Mouse (Mus musculus): ENCODE data around the gene Mmd.

Mmd gene

GRCm38 (mm10) chr11:90241874-90242273, 7.4 kb upstream of the Mmd start:
- POLR2A ChIA-PET, result interaction anchor here in 1 of 4 experiments (4.1 kb wide), 1 partner anchor 8 kb away, joined by 11 read pairs; the partner anchor contains the start of gene Mmd

GRCm38 (mm10) chr11:90243300-90243699, 6.0 kb upstream of the Mmd start:
- CTCF ChIA-PET, result interaction anchor here in 1 of 4 experiments (0.7 kb wide), 1 partner anchor 19 kb away, joined by 3 read pairs; no protein-coding TSS in a partner anchor
- POLR2A ChIA-PET, result no interaction called here

More at GRCm38 (mm10) chr11:90241874-90242273, 7.4 kb upstream of the Mmd start:
- CTCF ChIA-PET, result interaction anchor here in 1 of 4 experiments (0.6 kb wide), 1 partner anchor 149 kb away, joined by 5 read pairs; no protein-coding TSS in a partner anchor

- CTCF ChIA-PET, result no interaction called here
- POLR2A ChIA-PET, result no interaction called here
Measured at GRCm38 (mm10) chr11:90245630-90246029, 3.6 kb upstream of the Mmd start.

- POLR2A ChIA-PET, result no interaction called here
- CTCF ChIA-PET, result no interaction called here
Measured at GRCm38 (mm10) chr11:90246676-90247075, 2.6 kb upstream of the Mmd start.

- ChIA-PET POLR2A (interaction anchor here in 1 of 4 experiments (0.8 kb wide), 1 partner anchor 74 kb away, joined by 6 read pairs; no protein-coding TSS in a partner anchor), CTCF (no interaction called here)
Measured at GRCm38 (mm10) chr11:90247793-90248192, 1.5 kb upstream of the Mmd start.

- ChIA-PET POLR2A (interaction anchor here in 3 of 4 experiments (0.6 to 2.5 kb wide), 26 partner anchors 8 to 1385 kb away, joined by 3 to 11 read pairs (median 4); partner anchors contain the start of genes Akap1 (in 1 of the 3), Cox11 (in 1 of the 3), Stxbp4 (in 1 of the 3) and Tom1l1 (in 1 of the 3)), CTCF (interaction anchor here in 3 of 4 experiments (0.6 to 1.6 kb wide), 5 partner anchors 10 to 367 kb away, joined by 3 read pairs; no protein-coding TSS in a partner anchor)
Measured at GRCm38 (mm10) chr11:90249701-90250141, 465 bp downstream of the Mmd start.

DNA sequence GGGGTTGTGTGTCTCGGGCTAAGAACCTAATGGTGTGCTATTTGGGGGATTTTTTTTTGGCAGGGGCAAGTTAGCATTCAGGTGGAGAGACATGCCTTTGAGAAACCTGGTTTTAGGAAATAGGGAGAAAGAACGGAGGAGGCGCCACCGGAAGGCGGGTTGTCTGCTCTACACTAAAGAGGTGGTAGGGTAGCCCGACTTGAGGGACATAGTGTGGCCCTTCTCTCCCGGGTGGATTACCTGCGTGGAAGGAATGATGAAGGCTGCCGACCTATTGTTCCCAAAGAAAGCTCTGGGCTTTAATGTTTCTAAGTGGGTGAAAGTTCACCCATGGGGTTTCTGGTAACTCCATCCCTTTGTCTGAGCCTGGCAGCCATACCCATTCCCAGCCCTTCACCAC, 933 bp downstream of the Mmd start:
- CTCF ChIA-PET, result interaction anchor here in 2 of 4 experiments (0.6 to 1.6 kb wide), 4 partner anchors 10 to 366 kb away, joined by 3 read pairs; no protein-coding TSS in a partner anchor

DNA sequence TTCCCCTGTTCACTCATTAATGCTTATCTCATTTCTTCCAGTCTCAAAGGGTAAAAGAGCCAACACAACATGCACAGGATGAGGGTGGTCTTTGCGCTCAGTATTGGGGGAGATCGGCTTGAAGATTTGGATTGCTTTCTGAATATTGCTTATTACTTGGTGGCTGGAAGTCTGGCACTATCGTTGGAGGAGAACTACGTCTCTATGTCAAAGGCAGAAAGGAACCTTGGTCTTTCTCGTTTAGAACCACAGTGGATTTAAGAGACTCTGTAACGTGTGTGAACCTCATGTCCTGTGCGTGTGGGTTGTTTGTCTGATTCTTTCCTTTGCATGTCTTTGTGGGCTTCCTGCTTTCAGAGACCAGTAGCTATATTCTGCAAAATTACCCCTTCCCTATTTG, 1.5 kb downstream of the Mmd start:
- ChIA-PET POLR2A (interaction anchor here in 1 of 4 experiments (2.5 kb wide), 1 partner anchor 11 kb away, joined by 11 read pairs; no protein-coding TSS in a partner anchor), CTCF (no interaction called here)

More for the DNA sequence above, 933 bp downstream of the Mmd start:
- POLR2A ChIA-PET, result interaction anchor here in 2 of 4 experiments (0.8 to 2.5 kb wide), 12 partner anchors 10 to 437 kb away, joined by 3 to 11 read pairs (median 5); partner anchors contain the start of gene Tom1l1 (in 1 of the 2)

DNA sequence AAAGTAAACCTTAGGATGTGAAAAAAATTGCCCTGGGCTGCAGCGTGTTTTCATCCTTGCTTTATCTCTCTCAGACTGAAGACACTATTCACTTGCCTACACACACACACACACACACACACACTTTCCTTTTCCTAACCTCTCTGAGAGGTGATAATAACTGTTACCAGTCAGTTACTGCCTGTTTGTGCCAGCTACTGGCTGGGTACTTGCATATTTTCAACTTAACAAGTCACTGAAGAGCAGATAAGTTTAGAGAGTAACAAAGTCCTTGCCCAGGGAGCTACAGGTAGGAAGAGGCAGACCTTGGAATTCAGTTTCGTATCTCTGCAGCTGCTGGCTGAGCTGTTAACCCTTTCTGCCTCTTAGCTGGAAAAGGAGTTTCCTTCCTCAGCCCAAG, 2.7 kb downstream of the Mmd start:
- ChIA-PET CTCF (interaction anchor here in 1 of 4 experiments (0.7 kb wide), 1 partner anchor 383 kb away, joined by 4 read pairs; no protein-coding TSS in a partner anchor), POLR2A (interaction anchor here in 1 of 4 experiments (0.8 kb wide), 1 partner anchor 954 kb away, joined by 3 read pairs; no protein-coding TSS in a partner anchor)

DNA sequence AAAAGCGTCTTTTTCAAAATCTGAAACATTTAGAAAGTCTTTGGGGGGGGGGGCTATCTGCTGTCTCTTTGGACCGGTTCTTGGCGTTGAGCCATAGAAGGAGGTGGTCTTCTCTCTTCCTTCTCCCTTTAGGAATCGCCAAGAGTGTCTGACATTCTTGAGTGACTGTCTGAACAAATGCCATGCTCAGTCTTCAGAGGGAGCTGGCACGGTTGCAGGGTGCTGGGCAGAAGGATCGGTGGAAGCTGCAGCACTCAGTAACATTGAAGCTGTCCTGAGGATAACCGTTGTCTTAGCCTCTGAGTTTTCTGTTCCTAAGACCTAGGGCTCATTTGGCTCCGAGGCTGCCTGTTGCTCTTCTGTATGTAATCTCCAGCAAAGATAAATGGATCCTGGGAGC, 3.1 kb downstream of the Mmd start:
- CTCF ChIA-PET, result interaction anchor here in 1 of 4 experiments (0.7 kb wide), 1 partner anchor 382 kb away, joined by 4 read pairs; no protein-coding TSS in a partner anchor
- POLR2A ChIA-PET, result interaction anchor here in 1 of 4 experiments (0.8 kb wide), 1 partner anchor 954 kb away, joined by 3 read pairs; no protein-coding TSS in a partner anchor

- CTCF ChIA-PET, result no interaction called here
Measured at GRCm38 (mm10) chr11:90254536-90254935, 5.3 kb downstream of the Mmd start.

GRCm38 (mm10) chr11:90255687-90256086, 6.4 kb downstream of the Mmd start:
- POLR2A ChIA-PET, result no interaction called here
- CTCF ChIA-PET, result interaction anchor here in 1 of 4 experiments (0.6 kb wide), 1 partner anchor 65 kb away, joined by 3 read pairs; no protein-coding TSS in a partner anchor

More at GRCm38 (mm10) chr11:90254536-90254935, 5.3 kb downstream of the Mmd start:
- POLR2A ChIA-PET, result no interaction called here

DNA sequence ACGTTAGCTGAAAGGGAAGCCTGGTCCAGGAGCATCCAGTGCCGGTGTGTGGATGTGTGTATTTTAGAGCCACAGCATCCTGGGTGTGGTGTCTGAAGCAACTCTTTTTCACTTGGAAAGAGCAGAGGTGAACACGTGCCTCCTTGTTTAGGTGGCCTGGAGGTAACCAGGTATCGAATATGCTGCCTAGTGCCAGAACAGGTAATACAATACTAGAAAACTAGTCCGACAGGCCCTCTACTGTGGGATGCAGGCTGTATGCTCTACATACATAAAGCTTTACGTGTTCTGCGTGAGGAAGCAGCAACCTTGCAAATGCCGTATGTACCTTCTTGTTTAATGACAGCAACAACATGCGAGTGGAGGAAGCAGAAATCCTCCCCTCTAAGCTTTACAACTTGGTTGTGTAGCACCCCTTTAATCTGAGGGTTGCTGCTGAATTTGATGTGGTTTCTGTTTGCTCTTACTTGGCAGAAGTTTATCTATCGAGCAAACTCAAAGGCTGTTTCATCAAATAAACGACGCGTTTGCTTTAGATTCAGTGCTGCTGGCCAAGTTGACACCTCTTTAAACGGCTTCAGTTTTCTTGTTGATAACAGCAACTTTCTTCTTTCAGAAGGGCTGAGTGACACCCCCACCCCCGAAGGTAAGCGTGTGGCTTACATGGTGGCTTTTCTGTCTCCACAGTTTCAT, 7.7 kb downstream of the Mmd start:
- POLR2A ChIA-PET, result interaction anchor here in 1 of 4 experiments (0.6 to 1.0 kb wide), 2 partner anchors 8 to 819 kb away, joined by 3 to 4 read pairs; partner anchors contain the start of gene Mmd
- CTCF ChIA-PET, result no interaction called here

GRCm38 (mm10) chr11:90258321-90258927, 9.2 kb downstream of the Mmd start:
- ChIA-PET POLR2A (interaction anchor here in 1 of 4 experiments (1.0 kb wide), 1 partner anchor 9 kb away, joined by 3 read pairs; the partner anchor contains the start of gene Mmd), CTCF (no interaction called here)

- CTCF ChIA-PET, result no interaction called here
- POLR2A ChIA-PET, result no interaction called here
Measured at GRCm38 (mm10) chr11:90259071-90259470, 9.8 kb downstream of the Mmd start.

DNA sequence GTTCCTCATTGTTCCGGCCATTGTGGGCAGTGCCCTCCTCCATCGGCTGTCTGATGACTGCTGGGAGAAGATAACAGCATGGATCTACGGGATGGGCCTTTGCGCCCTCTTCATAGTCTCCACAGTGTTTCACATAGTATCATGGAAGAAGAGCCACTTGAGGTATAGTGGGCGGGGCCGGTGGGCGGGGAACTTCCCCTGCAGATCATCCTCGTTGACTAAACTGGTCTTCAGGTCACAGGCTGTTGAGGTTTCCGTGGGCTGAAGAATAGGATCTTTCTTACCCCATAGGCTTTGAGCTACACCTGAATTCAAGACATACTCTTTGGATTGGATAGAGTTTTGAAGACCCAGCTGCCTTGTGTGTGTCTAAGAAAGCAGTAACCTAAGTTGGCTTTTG, 10.6 kb downstream of the Mmd start:
- ChIA-PET POLR2A (interaction anchor here in 2 of 4 experiments (1.1 kb wide), 2 partner anchors 11 kb away, joined by 3 to 4 read pairs; partner anchors contain the start of gene Mmd (in 2 of the 2)), CTCF (interaction anchor here in 1 of 4 experiments (1.0 kb wide), 1 partner anchor 10 kb away, joined by 3 read pairs; the partner anchor contains the start of gene Mmd)

GRCm38 (mm10) chr11:90264180-90264579, 14.9 kb downstream of the Mmd start:
- ChIA-PET POLR2A (interaction anchor here in 1 of 4 experiments (1.7 kb wide), 1 partner anchor 15 kb away, joined by 5 read pairs; the partner anchor contains the start of gene Mmd), CTCF (no interaction called here)

- CTCF ChIA-PET, result no interaction called here
- POLR2A ChIA-PET, result interaction anchor here in 1 of 4 experiments (1.7 kb wide), 1 partner anchor 16 kb away, joined by 5 read pairs; the partner anchor contains the start of gene Mmd
Measured at GRCm38 (mm10) chr11:90265581-90265980, 16.3 kb downstream of the Mmd start.

- CTCF ChIA-PET, result no interaction called here
- POLR2A ChIA-PET, result no interaction called here
Measured at GRCm38 (mm10) chr11:90268934-90269333, 19.7 kb downstream of the Mmd start.

Measured in embryonic stem cell, embryonic (primary cell).